ENCODE assay signal across 21 mouse cellular contexts in genomic region chr17:68087149-68087548, GRCm38 (mm10).
DNase-seq lines count a peak whose midpoint lies in the region; ATAC-seq lines count a peak whose summit lies in the region.
"Had no signal": no experiment of that assay in that cellular context is flagged by ENCODE, and none has a peak within 500 bp of the region (broad histone marks: within the 10 kb centered on the region; RNA-seq: fewer than 3 reads in every experiment).

No protein-coding gene starts in this region.

- no peak overlapping the region for H3K4me2 ChIP-seq in forebrain, embryonic 14.5 days (ENCODE audit: low read length)
- H3K4me2 ChIP-seq: hindbrain, embryonic 14.5 days; midbrain, embryonic 12.5 days; neural tube, embryonic 12.5 days had no signal

- DNase-seq in lung, postnatal 10 days = peak; percentile 19
- DNase-seq in lung, postnatal 4 days = no peak
- no peak for DNase-seq in layer of hippocampus, adult 8-10 months (ENCODE audit: low spot score in 2 of 2)
- DNase-seq in forebrain, embryonic 14.5 days (ENCODE audit: low spot score) = no peak
- DNase-seq: adrenal gland, postnatal 25 days; cerebellum, adult 11 months; cerebellum, postnatal 25 days; heart, adult 11 months; kidney, postnatal 36 days; layer of hippocampus, adult 9-11 months; liver; right cerebral cortex, postnatal 4 days had no signal

- H3K27me3 ChIP-seq in forebrain, embryonic 14.5 days (replicated peaks; ENCODE audit: control insufficient read depth, insufficient read depth, low read length) = no peaks in the 10 kb centered on the region
- H3K27me3 ChIP-seq: midbrain, embryonic 12.5 days; neural tube, embryonic 12.5 days had no signal

- no peak overlapping the region for H3K4me3 ChIP-seq in forebrain, embryonic 14.5 days (ENCODE audit: low read depth, low read length)
- H3K4me3 ChIP-seq: left cerebral cortex, adult 2 months; midbrain, embryonic 12.5 days; neural tube, embryonic 12.5 days had no signal

- H3K9ac ChIP-seq in forebrain, embryonic 14.5 days (ENCODE audit: low read length) = no peak overlapping the region
- H3K9ac ChIP-seq: hindbrain, embryonic 14.5 days; midbrain, embryonic 12.5 days; neural tube, embryonic 12.5 days had no signal

- 69% methylated on average over 1 of the region's 1 CpGs for WGBS in forebrain, embryonic 14.5 days

- no peaks in the 10 kb centered on the region for H3K36me3 ChIP-seq in forebrain, embryonic 14.5 days (ENCODE audit: control insufficient read depth, insufficient read depth, low read length)
- H3K36me3 ChIP-seq: midbrain, embryonic 12.5 days; neural tube, embryonic 12.5 days had no signal

- peak; percentile 100 for ATAC-seq in common myeloid progenitor, adult 5-6 weeks (replicated peaks; ENCODE audit: low read depth, poor library complexity, severe bottlenecking)
- ATAC-seq in hematopoietic stem cell, adult 5-6 weeks (replicated peaks in 1 of 2; ENCODE audit: insufficient read depth in 1 of 2, low FRiP score in 2 of 2, low TSS enrichment in 1 of 2, low read depth in 1 of 2, poor library complexity in 2 of 2, severe bottlenecking in 2 of 2) = peak; percentile 96 to 98
- ATAC-seq in megakaryocyte progenitor cell, adult 5-6 weeks (replicated peaks; ENCODE audit: poor library complexity) = peak; percentile 97
- no peak for ATAC-seq in forebrain, embryonic 14.5 days
- ATAC-seq: CD4-positive, CD25-positive, alpha-beta regulatory T cell, adult 4 months had no signal

- H3K9me3 ChIP-seq in forebrain, embryonic 14.5 days (replicated peaks; ENCODE audit: control insufficient read depth, low read length) = no peaks in the 10 kb centered on the region
- H3K9me3 ChIP-seq: midbrain, embryonic 12.5 days; neural tube, embryonic 12.5 days had no signal

- H3K27ac ChIP-seq in forebrain, embryonic 14.5 days (ENCODE audit: low read depth, low read length) = no peak overlapping the region
- H3K27ac ChIP-seq: hindbrain, embryonic 14.5 days; left cerebral cortex, adult 2 months; macrophage; midbrain, embryonic 12.5 days; neural tube, embryonic 12.5 days had no signal

- no peaks in the 10 kb centered on the region for H3K4me1 ChIP-seq in forebrain, embryonic 14.5 days (ENCODE audit: control insufficient read depth, insufficient read depth, low read length)
- H3K4me1 ChIP-seq: midbrain, embryonic 12.5 days; neural tube, embryonic 12.5 days had no signal
